Mouse (Mus musculus) liver, adult 2 months (tissue): Measurements from ENCODE around the gene Myh9. TPM values are rescaled to one million over a fixed set of nuclear protein-coding genes. Genes with fewer than 3 reads are reported as not detected.

Experiments
- DNase-seq: peaks from one replicate; pipeline ENCODE4 v3.0.0-alpha.2; 2011; ENCODE audit warnings: low read depth, low spot score; ENCODE audit errors: extremely low read depth
- H3K27ac ChIP-seq: fragments of 200-500 bp; replicated peaks from 2 replicates; pipeline ENCODE4 v1.5.1; 2012; ENCODE audit warnings: low read depth, mild to moderate bottlenecking, control low read depth, inconsistent platforms, low read length; ENCODE audit not compliant: insufficient read depth
- H3K27me3 ChIP-seq: fragments of 200-500 bp; 2 replicates; pipeline ENCODE4 v1.6.1; 2012; ENCODE audit warnings: mild to moderate bottlenecking, moderate library complexity, low read length, inconsistent platforms; ENCODE audit not compliant: control insufficient read depth, insufficient read depth
- H3K36me3 ChIP-seq: fragments of 200-500 bp; 2 replicates; pipeline ENCODE4 v1.6.1; 2012; ENCODE audit warnings: low read length, inconsistent platforms; ENCODE audit not compliant: control insufficient read depth, insufficient read depth
- H3K4me1 ChIP-seq: fragments of 200-500 bp; 2 replicates; pipeline ENCODE4 v1.6.1; 2011; ENCODE audit warnings: low read length; ENCODE audit not compliant: control insufficient read depth, insufficient read depth
- H3K4me3 ChIP-seq: fragments of 200-500 bp; 2 replicates; pipeline ENCODE4 v1.5.1; 2011; ENCODE audit warnings: low read depth, mild to moderate bottlenecking, control low read depth, low read length, moderate library complexity; ENCODE audit not compliant: insufficient read depth
- H3K79me2 ChIP-seq: fragments of 200-500 bp; 2 replicates; pipeline ENCODE4 v1.6.1; 2012; ENCODE audit warnings: inconsistent platforms, mild to moderate bottlenecking, low read length, moderate library complexity; ENCODE audit not compliant: control insufficient read depth, insufficient read depth
- H3K9ac ChIP-seq: fragments of 200-500 bp; 2 replicates; pipeline ENCODE4 v1.6.1; 2012; ENCODE audit warnings: low read depth, mild to moderate bottlenecking, control low read depth, inconsistent platforms, low read length
- CTCF ChIP-seq: fragments of 200-500 bp; IDR thresholded peaks from 2 replicates; pipeline ENCODE4 v1.5.1; 2011; ENCODE audit warnings: low read depth, low read length, control low read depth
- POLR2A ChIP-seq: fragments of 200-500 bp; IDR thresholded peaks from 2 replicates; pipeline ENCODE4 v1.6.1; 2011; ENCODE audit warnings: low read length, control low read depth; ENCODE audit not compliant: insufficient read depth; ENCODE audit errors: extremely low read depth
- WGBS: fragments of 180-500 bp; shearing (Covaris S2); methylation state at CpG from one replicate; pipeline ENCODE4 v1.1.7; 2018; 5-methylcytosine and 5-hydroxymethylcytosine counted together
- polyA plus RNA-seq: library from polyadenylated mRNA; depleted of rRNA; stranded (reverse); fragments of >200 nt; gene quantifications from 2 replicates; pipeline ENCODE4 v1.2.3, GENCODE M21; 2012
- total RNA-seq: library from RNA; depleted of rRNA; stranded (reverse); fragments of >200 nt; gene quantifications from 2 replicates; pipeline ENCODE4 v1.2.3, GENCODE M21; 2014

Myh9 gene
- total and polyA plus RNA-seq, 2 experiments, result 24.1 to 54.4 TPM

DNA sequence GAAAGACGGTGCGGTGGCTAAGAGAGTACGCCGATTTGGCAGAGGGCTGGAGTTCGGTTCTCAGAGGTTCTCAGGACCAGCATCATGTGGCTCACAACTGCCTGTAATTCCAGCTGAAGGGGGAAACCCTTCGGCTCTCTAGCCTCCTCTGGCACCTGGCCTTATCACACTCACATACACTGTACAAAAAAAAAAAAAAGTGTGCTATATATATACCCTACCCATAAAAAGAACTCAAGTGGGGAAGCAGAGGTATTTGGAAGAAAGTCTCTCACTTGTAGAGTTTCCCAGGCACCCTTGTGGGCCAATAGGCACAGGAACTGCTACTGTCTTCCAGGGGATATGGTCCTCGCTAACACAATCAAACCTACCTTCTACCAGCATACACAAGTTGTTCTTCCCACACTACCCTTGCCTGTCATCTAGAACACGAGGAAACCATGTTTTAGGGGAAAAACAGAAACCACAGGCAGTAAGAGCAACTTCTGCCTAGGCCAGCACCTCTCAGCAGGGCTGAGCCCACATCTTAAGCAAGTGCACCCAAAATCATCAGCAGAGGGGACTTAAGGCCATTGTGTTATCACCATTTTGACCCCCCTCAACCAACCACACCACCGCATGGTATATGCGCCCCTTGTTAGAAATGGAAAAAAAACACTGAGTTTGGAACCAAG, 4.4 kb downstream of the Myh9 start:
- H3K9ac ChIP-seq, result no peak overlapping the region
- peaks cover 52% of the 10 kb centered on the region for H3K4me1 ChIP-seq

DNA sequence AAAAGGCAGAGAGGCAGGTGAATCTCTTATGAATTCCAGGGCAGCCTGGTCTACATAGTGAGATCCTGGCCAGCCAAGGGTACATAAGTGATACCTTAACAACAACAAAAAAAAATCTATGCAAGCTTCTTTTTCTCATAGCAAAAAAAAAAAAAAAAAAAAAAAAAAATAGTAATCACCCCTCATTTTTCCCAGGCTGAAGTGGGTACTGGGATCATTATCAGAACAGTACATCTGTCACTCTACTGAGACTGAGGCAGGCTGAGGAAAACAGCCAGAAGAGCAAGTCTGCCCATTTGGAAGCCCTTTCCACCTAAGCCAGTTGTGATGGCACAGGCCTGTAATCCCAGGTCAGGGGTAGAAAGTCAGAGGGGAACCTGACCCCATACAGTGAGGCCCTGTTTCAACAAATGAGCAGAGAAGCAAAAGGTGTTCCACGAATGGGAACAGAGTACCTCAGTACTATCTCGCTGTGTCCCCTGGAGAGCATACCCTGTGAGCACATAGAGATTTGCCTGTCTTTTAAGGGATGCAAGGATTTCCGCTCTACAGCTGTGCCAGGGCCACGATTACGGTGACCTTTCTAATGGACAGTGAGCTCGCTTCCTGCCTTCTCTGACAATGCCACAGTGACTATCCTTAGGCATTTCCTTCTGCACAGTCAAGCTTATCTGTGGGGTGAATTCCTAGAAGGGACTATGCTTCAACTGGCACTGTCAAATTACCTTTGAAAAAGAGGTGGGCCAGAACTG, 5.1 kb downstream of the Myh9 start:
- DNase-seq, result no peak
- WGBS, result 44% methylated on average over 6 of the region's 6 CpGs
- Histone ChIP-seq H3K4me1 (peaks cover 56% of the 10 kb centered on the region), H3K27ac (peak overlapping the region; percentile 17), H3K4me3 (no peak overlapping the region), H3K36me3 (no peaks in the 10 kb centered on the region), H3K9ac (no peak overlapping the region), H3K79me2 (peaks cover 74% of the 10 kb centered on the region), H3K27me3 (no peaks in the 10 kb centered on the region)
- no peak for TF ChIP-seq POLR2A
- no peak for TF ChIP-seq CTCF

More for the DNA sequence above, 4.4 kb downstream of the Myh9 start:
- no peaks in the 10 kb centered on the region for H3K36me3 ChIP-seq
- H3K27ac ChIP-seq, result peak overlapping the region; percentile 38
- no peak for TF ChIP-seq CTCF
- TF ChIP-seq POLR2A, result no peak
- H3K27me3 ChIP-seq, result no peaks in the 10 kb centered on the region
- H3K79me2 ChIP-seq, result peaks cover 74% of the 10 kb centered on the region
- no peak for DNase-seq
- no peak overlapping the region for H3K4me3 ChIP-seq
- 59% methylated on average over 10 of the region's 10 CpGs for WGBS

DNA sequence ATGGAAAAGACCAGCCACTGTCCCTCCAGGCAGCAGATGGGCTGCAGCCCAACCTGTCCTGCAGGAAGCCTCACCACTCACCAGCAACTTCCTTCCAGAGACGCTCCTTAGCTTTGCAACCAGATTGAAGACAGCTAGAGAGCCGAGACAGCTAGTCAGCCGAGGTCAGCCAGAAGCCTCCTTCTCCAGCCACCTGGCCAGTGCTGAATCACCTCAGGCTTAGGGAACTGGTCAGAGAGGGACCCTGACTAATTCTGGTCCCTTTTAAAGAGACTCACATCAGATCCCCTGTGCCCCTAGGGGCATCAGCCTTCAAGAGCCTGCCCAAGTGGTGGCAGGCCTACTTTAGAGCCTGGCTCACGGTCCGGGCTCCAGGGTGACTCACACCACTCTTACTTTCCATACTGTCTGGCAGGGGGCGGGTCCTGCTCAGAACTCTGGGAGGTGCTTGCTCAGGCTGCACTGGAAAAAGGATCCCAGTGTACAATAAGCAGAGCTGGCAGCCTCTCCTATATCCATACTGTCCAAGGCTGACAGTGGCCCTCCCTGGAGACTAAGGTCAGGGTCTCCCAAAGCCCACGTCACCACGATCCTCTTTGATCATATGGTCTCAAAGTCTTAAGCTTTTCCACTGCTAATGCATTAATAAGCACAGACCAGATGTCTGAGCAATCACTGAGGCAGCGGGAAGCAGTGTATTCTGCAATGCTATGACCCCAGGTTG, 5.9 kb downstream of the Myh9 start:
- Histone ChIP-seq H3K4me1 (peaks cover 63% of the 10 kb centered on the region), H3K79me2 (peaks cover 78% of the 10 kb centered on the region), H3K9ac (no peak overlapping the region), H3K27me3 (no peaks in the 10 kb centered on the region), H3K27ac (0 out of 2 replicates have a peak overlapping the region, but pooled peaks have one; percentile 32), H3K4me3 (no peak overlapping the region), H3K36me3 (no peaks in the 10 kb centered on the region)
- no peak for DNase-seq
- TF ChIP-seq POLR2A (no peak), CTCF (no peak)
- WGBS, result 52% methylated on average over 9 of the region's 9 CpGs

DNA sequence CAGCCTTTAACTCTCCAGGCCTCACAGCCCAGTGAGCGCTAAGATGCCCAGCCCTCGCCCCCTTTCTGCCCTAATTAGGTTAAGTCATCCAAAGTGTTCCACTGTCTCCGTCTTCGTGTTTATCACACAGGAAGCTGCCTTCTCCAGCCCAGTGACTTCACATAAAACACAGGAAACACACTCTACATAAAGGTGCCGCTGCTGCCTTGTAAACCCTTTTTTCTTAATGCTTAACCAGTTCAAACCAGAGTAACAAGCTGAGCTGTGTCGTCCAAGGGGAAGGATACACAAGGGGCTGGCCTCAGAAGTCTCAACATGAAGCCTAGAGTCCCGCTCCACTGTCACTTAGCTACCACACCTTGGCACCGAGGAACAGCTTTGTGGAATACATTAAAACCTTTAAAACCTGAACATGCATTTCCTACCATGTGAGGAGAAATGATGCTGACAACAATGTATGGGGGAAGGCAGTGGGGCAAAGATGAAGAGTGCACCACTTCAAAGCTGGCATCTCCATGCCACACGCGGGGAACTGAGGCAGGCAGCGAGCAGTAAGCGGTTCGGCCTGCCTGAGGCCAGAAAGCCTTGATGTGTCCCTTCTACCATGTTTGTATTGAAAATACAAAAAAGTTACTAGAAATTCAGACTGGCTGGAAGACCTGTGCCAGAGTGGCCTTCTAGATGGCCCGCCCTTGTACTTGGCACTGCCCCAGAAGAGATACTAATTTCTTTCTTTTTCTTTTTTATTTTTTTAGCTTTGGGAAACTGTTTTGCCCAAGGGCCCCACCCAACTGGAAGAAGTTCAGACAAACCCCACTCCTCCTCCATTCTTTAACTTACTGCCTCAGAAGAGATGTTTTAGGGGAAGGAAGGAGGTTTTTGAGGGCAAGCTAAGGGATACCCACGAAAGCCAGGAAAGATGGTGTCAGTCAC, 7.4 kb downstream of the Myh9 start:
- H3K9ac ChIP-seq, result peak overlapping the region; percentile 33
- WGBS, result 68% methylated on average over 15 of the region's 15 CpGs

DNA sequence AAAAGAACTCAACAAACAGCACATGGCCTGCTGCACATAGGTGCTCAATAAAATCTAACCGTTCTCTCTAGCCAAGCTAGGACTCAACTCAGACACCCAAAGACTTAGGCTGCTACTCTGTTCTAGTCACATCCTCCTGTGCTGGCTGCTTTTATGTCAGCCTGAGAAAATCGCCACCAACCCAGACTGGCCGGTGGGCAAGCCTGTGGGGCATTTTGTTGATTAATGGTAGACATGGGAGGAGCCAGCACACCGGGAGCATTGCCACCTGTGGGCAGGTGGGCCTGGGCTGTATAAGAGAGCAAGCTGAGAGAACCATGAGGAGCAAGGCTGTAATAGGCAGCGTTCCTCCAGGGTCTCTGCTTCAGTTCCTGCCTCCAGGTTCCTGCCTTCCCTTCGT, 8.2 kb downstream of the Myh9 start:
- Histone ChIP-seq H3K27ac (0 out of 2 replicates have a peak overlapping the region, but pooled peaks have one; percentile 17), H3K9ac (no peak overlapping the region)

More for the DNA sequence above, 7.4 kb downstream of the Myh9 start:
- no peaks in the 10 kb centered on the region for H3K27me3 ChIP-seq
- TF ChIP-seq CTCF, result no peak
- TF ChIP-seq POLR2A, result no peak
- H3K4me1 ChIP-seq, result peaks cover 71% of the 10 kb centered on the region
- no peak for DNase-seq
- no peak overlapping the region for H3K4me3 ChIP-seq
- H3K79me2 ChIP-seq, result peaks cover 80% of the 10 kb centered on the region
- H3K27ac ChIP-seq, result peak overlapping the region; percentile 20
- H3K36me3 ChIP-seq, result no peaks in the 10 kb centered on the region

More for the DNA sequence above, 8.2 kb downstream of the Myh9 start:
- 64% methylated on average over 6 of the region's 6 CpGs for WGBS
- Histone ChIP-seq H3K4me3 (no peak overlapping the region), H3K27me3 (no peaks in the 10 kb centered on the region), H3K4me1 (peaks cover 73% of the 10 kb centered on the region), H3K36me3 (no peaks in the 10 kb centered on the region), H3K79me2 (peaks cover 80% of the 10 kb centered on the region)
- DNase-seq, result no peak
- TF ChIP-seq CTCF (no peak), POLR2A (no peak)
